Mouse (Mus musculus) ovary, adult 2 months (tissue): ENCODE results near the gene Fbxo47. TPM values are rescaled to one million over a fixed set of nuclear protein-coding genes. Genes with fewer than 3 reads are reported as not detected.

Experiments
- polyA plus RNA-seq: library from polyadenylated mRNA; depleted of rRNA; stranded (reverse); fragments of >200 nt; gene quantifications from 2 replicates; pipeline ENCODE4 v1.2.3, GENCODE M21; 2012; rRNA removed

The Fbxo47 gene
- polyA plus RNA-seq, result 0.19 and 0.24 TPM in 2 replicates

DNA sequence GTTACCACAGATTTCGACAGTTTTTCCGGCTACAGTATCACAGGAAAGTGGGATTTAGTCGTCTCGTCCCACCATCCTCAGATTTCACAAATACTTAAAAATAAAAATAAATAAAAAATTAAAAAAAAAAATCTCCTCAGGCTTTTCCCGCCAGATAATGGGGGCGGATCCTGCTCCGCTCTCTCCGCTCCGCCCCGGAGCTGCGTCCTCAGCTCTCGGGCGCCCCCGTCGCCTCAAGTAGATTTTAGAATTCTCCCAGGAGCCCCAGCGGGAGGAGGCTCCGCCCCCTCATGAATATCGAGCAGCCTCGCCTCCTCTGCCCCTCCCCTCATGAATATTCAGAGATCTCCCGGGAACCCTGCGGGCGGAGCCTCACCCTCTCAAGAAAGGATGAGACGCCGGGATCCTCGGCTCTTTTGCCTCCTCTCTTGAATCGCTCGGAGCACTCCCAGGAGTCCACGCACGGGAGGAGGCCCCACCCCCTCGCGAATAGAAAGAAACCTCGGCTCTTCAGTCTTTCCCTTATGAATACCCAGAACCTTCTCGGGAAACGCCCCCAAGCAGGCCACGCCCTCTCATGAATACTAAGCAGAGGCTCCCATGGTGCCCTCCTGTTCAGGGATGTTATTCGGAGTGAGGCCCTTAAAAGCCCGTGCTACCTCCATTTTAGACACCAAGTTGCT lies at the start of gene Fbxo47:
Gene Fbxo47, minus strand, starts transcription at position 237 of the 683 bp plus-strand sequence.

DNA sequence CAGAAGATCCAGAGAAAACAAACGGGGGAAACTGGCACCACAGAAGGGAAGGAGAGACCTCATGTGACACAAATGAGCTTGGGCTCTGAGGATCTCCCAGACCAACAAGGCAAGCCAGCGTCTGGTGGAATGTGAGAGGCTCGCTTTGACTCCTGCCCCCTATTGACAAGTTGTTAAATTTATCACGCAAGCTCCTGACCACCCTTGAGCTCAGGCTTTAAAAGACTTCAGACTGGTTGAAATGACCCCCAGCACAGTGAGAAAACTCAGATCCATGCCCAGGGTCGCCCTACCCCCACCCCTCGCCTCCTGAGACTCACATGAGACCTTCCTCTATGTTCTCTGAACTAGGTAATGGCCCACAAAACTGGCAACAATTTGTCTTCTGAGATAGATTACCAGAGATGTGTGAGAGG lies 43.4 kb downstream of the Fbxo47 start, which contains the start of gene B230217C12Rik:
Gene B230217C12Rik, plus strand, starts transcription at position 242 of the 416 bp plus-strand sequence.

Other genes with a start within 250 kb of the Fbxo47 start
- 74.9 and 84.5 TPM in 2 replicates for gene Mllt6, start 220.7 kb downstream of the Fbxo47 start, polyA plus RNA-seq
- gene Cisd3, start 198.3 kb downstream of the Fbxo47 start, polyA plus RNA-seq, result 27.7 and 41.6 TPM in 2 replicates
- gene Pcgf2, start 183.7 kb downstream of the Fbxo47 start, polyA plus RNA-seq, result 89.5 and 142 TPM in 2 replicates
- gene Psmb3, start 180.8 kb downstream of the Fbxo47 start, polyA plus RNA-seq, result 324 and 437 TPM in 2 replicates
- 17.3 and 18.1 TPM in 2 replicates for gene Pip4k2b, start 139.4 kb downstream of the Fbxo47 start, polyA plus RNA-seq
- 6.5 and 7.4 TPM in 2 replicates for gene Cwc25, start 117.6 kb downstream of the Fbxo47 start, polyA plus RNA-seq
- gene 1700001P01Rik, start 108.2 kb downstream of the Fbxo47 start, polyA plus RNA-seq, result 0.71 TPM in 1 of 2 replicates, not detected in the other
- gene Rpl23, start 101.7 kb downstream of the Fbxo47 start, polyA plus RNA-seq, result 41.3 and 61.6 TPM in 2 replicates
- gene Lasp1, start 85.2 kb downstream of the Fbxo47 start, polyA plus RNA-seq, result 108 and 111 TPM in 2 replicates
- 5.7 and 5.9 TPM in 2 replicates for gene B230217C12Rik, start 43.4 kb downstream of the Fbxo47 start, polyA plus RNA-seq
- 10.5 and 11.8 TPM in 2 replicates for gene Plxdc1, start 102.3 kb upstream of the Fbxo47 start, polyA plus RNA-seq
- gene Arl5c, start 112.0 kb upstream of the Fbxo47 start, polyA plus RNA-seq, result 3.0 and 3.4 TPM in 2 replicates
- gene Cacnb1, start 138.9 kb upstream of the Fbxo47 start, polyA plus RNA-seq, result 28.2 and 29.6 TPM in 2 replicates
- 902 and 1,011 TPM in 2 replicates for gene Rpl19, start 142.6 kb upstream of the Fbxo47 start, polyA plus RNA-seq
- gene Stac2, start 169.3 kb upstream of the Fbxo47 start, polyA plus RNA-seq, result 0.45 and 0.61 TPM in 2 replicates